Mouse (Mus musculus): ENCODE results near the gene Cdc14a.
A peak's percentile ranks its signal among the peaks of the same experiment; 100 is the strongest.

Gene Cdc14a

DNA sequence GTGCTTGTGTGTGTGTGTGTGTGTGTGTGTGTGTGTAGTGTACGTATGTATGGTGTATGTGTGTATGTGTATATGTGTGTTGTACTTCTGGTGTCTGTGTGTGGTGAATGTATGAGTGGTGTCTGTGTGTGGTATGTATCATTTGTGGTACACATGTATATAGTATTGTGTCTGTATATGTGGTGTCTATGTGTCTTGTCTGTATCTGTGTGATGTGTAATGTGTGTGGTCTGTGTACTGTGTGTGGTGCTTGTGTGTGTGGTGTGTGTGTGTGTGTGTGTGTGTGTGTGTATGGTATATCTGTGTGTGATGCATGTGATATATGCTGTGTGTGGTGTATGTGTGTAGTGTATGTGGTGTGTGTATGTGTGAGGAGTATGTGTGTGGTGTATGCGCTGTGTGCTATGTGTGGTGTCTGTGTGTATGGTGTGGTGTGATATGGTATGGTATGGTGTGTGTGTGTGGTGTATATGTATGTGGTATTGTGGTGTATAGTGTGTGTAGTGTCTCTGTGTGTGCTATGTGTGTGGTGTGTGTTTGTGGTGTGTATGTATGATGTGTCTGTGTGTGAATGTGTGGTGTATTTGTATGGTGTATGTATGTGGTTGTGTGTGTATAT is 156.7 kb downstream of the Cdc14a start:
- DNase-seq (ENCODE audit: low spot score in 2 of 2): no peak

GRCm38 (mm10) chr3:116266360-116266759 is 157.5 kb downstream of the Cdc14a start:
- DNase-seq (ENCODE audit: low spot score in 2 of 2): no peak

- no peak for DNase-seq (ENCODE audit: low spot score in 2 of 2)
These were observed 159.9 kb downstream of the Cdc14a start for GRCm38 (mm10) chr3:116263977-116264376.

DNA sequence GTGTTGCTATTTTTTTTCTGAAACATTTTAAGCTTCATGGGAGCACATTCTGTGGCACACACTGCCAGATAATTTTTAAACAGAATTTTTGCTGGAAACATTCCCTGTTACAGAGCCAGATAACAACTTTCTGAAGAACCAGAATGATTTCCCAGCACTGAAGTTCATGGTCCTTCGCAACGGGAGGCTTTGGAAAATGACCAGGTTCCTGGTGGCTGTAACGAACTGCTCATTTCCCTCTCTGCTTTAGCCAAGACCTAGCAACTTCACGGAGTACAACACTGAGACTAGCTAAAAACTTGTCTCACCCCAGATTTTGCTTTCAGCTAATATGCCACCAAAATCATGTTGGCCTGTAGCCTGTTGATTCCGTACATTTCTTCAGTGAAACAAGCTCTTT is 160.8 kb downstream of the Cdc14a start:
- peak; percentile 28 for DNase-seq (ENCODE audit: low spot score in 2 of 2)

- DNase-seq (ENCODE audit: low spot score in 2 of 2): no peak
These were observed 167.7 kb downstream of the Cdc14a start for GRCm38 (mm10) chr3:116256104-116256503.

GRCm38 (mm10) chr3:116253077-116253531 is 170.7 kb downstream of the Cdc14a start, which contains the start of gene Gpr88:
Gene Gpr88, minus strand, starts transcription at chr3:116253503.
- peak; percentile 59 to 63 for DNase-seq (ENCODE audit: low spot score in 2 of 2)

DNA sequence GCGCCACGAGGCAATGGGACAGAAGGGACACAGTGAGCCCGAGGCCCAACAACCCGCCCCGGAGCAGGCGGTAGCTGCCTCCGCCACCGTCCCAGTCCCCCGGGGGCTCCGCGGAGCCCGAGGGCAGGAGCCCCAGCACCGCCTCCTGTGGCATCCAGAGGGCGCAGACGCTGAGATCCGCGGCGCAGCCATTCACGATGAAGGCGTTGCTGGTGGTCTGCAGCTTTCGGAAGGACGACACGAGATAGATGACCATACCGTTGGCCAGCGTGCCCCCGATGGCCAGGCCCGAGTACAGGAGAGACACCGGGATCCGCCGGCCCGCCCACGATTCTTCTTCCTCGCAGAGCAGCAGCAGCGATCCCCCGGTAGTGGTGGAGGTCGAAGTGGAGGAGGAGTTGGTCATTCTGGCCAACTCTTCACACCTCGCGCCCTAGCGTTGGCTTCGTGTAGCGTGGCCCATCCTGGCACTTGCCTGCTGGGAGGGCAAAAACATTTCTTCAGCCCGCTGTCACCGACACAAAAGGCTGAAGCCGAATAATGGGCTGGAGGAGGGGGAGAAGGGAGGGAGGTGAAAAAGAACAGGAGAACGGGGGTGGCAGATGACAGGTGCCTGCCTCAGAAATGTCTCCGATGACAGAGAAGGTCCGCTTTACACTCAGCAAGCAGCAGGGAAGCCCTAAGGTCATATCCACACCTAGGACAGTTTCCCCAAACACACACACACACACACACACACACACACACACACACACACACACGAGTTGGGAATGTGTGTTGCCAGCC is 171.4 kb downstream of the Cdc14a start:
- no peak for DNase-seq (ENCODE audit: low spot score in 2 of 2)

DNA sequence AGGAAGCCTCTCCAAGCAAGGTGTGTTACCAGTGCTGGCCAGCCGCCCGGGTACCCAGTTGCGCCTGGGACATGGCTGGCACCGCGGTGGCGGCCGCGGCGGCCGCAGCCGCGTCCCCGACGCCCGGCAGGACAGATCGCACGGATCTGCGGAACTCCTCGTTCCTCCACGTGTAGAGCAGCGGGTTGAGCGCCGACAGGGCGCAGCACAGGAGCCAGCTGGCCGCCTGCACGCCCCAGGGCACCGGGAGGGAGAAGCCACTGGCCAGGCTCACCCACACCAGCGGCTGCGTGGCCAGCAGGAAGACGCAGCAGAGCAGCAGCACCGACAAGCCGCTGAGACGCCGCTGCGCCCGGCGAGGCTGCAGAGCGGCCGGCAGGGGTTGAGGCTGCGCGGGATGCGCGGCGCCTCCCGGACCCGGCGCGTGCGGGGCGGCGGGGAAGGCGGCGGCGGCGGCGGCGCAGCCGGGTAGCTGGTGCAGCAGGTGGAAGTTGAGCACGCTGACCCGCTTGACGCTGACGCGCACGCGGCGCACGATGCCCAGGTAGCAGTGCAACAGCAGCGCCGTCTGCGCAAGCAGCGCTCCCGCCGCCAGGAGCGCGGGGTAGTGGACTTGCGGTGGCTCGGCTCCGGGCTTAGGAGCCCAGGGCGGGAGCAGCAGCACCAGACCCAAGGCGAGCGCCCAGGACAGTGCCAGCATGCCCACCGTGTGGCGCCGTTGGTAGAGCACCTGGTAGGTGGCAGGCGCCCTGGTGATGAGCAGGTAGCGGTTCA is 172.2 kb downstream of the Cdc14a start:
- DNase-seq (ENCODE audit: low spot score in 2 of 2): peak; percentile 10 to 17

DNA sequence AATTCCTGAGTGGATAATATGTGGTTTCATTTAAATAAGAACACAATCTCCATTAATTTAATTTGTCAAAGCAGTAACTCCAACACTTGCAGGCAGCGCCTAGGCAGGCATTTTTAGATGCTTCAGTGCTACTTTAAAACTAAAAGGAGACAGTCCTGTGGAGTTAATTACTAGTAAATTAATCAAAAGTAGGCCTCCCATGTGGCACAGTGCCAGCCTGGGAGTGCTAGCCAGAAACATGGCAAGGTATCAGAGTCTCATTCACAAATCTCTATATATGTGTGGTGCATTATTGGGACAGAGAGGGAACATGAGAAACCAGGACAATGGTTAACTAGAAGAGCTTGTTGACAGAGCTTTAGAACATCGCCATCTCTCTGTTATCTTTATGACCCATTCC is 174.8 kb downstream of the Cdc14a start:
- no peak for DNase-seq (ENCODE audit: low spot score in 2 of 2)

DNA sequence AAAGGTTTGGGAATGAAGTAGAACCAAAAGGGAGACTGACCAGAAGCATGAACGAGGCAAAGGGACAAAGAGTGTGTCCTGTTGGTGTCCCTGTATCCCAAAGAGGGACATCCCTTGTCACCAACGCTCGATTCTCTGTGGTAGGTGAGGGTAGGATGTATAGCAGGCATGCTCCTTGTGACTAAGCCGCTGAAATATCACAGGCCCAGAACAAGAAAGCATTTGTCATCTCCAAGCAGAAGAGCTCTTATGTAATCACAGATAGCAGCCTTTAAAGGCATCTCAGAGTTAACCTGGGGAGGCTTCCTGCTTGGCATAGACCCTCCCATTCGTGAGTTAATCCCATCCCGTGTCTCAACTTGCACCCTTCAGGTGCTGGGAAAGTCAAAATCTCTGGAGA is 179.4 kb downstream of the Cdc14a start:
- DNase-seq (ENCODE audit: low spot score in 2 of 2): no peak

DNA sequence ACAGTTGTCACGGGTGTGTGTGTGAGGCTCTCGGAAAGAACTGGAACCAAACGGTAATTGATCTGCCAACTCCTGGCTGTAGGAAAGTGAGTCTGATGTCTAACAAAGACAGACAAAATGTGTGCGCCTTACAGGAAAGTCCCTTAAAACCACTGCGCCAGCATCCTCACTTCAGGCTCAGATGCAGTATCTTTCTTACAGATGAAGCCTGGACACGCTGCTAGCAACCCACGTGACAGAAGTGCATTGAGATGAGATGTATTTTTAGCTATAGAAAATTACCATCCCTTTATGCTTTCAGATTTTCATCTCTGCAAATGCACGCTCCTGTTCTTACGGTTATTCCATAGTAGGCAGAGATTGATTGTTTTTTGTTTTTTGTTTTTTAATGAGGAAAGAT is 181.1 kb downstream of the Cdc14a start:
- DNase-seq (ENCODE audit: low spot score in 2 of 2): no peak

- DNase-seq (ENCODE audit: low spot score in 2 of 2): no peak
These were observed 186.3 kb downstream of the Cdc14a start for GRCm38 (mm10) chr3:116237527-116237926.

GRCm38 (mm10) chr3:116236856-116237255 is 187.0 kb downstream of the Cdc14a start:
- no peak for DNase-seq (ENCODE audit: low spot score in 2 of 2)

DNA sequence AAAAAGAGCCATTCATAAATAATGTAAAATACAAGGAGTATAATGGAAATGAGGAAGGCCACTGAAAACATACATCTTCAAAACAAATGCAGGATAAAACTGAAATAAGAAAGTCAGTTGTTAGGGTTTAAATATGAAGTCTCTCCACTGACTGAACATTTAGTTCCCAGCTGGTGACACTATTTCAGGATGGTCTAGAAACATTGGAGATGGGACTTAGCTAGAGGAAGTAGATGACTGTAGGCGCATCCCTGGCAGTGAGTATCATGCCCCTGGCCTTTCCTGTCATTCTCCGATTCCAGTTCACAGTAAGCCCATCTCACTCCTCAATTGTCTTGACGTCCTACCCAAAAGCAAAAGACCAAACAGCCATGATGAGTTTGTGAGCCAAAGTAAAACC is 190.3 kb downstream of the Cdc14a start:
- no peak for DNase-seq (ENCODE audit: low spot score in 2 of 2)

GRCm38 (mm10) chr3:116232763-116233162 is 191.1 kb downstream of the Cdc14a start:
- no peak for DNase-seq (ENCODE audit: low spot score in 2 of 2)

DNA sequence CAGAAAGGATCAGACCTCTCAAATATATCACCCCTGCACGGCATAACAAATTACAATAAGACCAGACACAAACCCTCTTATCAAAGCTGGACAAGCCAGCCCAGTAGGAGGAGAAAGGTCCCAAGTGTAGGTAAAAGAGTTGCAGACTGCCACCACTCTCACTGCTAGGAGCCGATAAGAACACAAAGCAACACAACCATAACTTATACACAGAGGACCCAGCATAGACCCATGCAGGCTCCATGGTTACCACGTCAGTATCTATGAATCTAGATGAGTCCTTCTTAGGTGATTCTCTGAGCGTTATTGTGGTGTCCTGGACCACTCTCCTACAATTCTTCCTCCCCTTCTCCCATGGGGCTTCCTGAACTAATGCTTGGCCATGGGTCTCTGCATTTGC is 194.5 kb downstream of the Cdc14a start:
- no peak for DNase-seq (ENCODE audit: low spot score in 2 of 2)

- DNase-seq (ENCODE audit: low spot score in 2 of 2): peak in 1 of 2 experiments; percentile 21
These were observed 195.2 kb downstream of the Cdc14a start for GRCm38 (mm10) chr3:116228360-116229245.

DNA sequence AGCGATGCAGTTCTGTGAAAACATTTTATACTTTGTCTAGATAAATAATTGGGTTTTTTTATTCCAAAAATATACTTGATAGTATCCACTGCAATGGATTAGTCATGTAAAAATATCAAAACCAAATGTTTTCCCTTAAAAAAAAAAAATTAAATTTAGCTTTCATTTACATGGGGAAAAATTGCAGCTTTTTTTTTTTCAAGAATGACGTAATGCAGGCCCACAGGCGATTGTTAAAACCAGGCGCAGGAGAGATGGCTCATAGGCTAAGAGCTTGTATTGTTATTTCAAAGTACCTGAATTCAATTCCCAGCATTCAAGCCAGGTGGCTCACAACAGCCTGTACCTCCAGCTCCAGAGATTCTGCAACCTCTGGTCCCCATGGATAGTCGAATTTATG is 196.4 kb downstream of the Cdc14a start:
- DNase-seq (ENCODE audit: low spot score in 2 of 2): no peak

- DNase-seq (ENCODE audit: low spot score in 2 of 2): no peak
These were observed 196.9 kb downstream of the Cdc14a start for GRCm38 (mm10) chr3:116226915-116227314.

All from heart, adult 9 months (tissue).